Mouse (Mus musculus) midbrain, embryonic 11.5 days (tissue): ENCODE measurements at regions not wholly inside any gene's neighbourhood (a gene's known extent, or its start where the extent isn't known, plus 50 kb on each side); places are given as distances from the start of the nearest gene placed in this dataset.
"Not testable (repeated sequence)": the region's sequence is repeated elsewhere in the genome, so short reads cannot be mapped to it uniquely, and the experiment has no call there.

Experiments used
- ATAC-seq: fragments of 200-750 bp; cut with Nextera tagmentation; 2 replicates; pipeline ENCODE4 v1.8.0; 2017; ENCODE audit warnings: moderate TSS enrichment, moderate library complexity; ENCODE audit not compliant: low FRiP score
- DNase-seq: peaks from one replicate; pipeline ENCODE4 v3.0.0; 2015; ENCODE audit warnings: low spot score; ENCODE audit errors: missing footprints
- H3K27ac ChIP-seq: fragments of 300-500 bp; sonication (generic); 2 replicates; pipeline ENCODE4 v1.5.1; 2014; ENCODE audit warnings: low read depth, low read length
- H3K27me3 ChIP-seq: fragments of 300-500 bp; sonication (generic); 2 replicates; pipeline ENCODE4 v1.6.1; 2014; ENCODE audit warnings: mild to moderate bottlenecking, low read length, moderate library complexity, mixed read lengths; ENCODE audit not compliant: control insufficient read depth, insufficient read depth
- H3K36me3 ChIP-seq: fragments of 300-500 bp; sonication (generic); 2 replicates; pipeline ENCODE4 v1.6.1; 2014; ENCODE audit warnings: mild to moderate bottlenecking, low read length, moderate library complexity, mixed read lengths; ENCODE audit not compliant: control insufficient read depth, insufficient read depth
- H3K4me1 ChIP-seq: fragments of 300-500 bp; sonication (generic); 2 replicates; pipeline ENCODE4 v1.6.1; 2014; ENCODE audit warnings: low read length; ENCODE audit not compliant: control insufficient read depth, insufficient read depth
- H3K4me2 ChIP-seq: fragments of 300-500 bp; sonication (generic); 2 replicates; pipeline ENCODE4 v1.6.1; 2014; ENCODE audit warnings: mild to moderate bottlenecking, moderate library complexity
- H3K4me3 ChIP-seq: fragments of 300-500 bp; sonication (generic); 2 replicates; pipeline ENCODE4 v1.5.1; 2014; ENCODE audit warnings: low read depth, low read length
- H3K9ac ChIP-seq: fragments of 300-500 bp; sonication (generic); 2 replicates; pipeline ENCODE4 v1.6.1; 2014; ENCODE audit warnings: low read length
- H3K9me3 ChIP-seq: fragments of 300-500 bp; sonication (generic); 2 replicates; pipeline ENCODE4 v1.6.1; 2016; ENCODE audit warnings: low read length; ENCODE audit not compliant: control insufficient read depth
- WGBS: fragments of 180-500 bp; shearing (Covaris S2); extraction: QIAGEN DNeasy Blood & Tissue Kit; methylation state at CpG from one replicate; pipeline ENCODE4 v1.1.7; 2014; 5-methylcytosine and 5-hydroxymethylcytosine counted together

DNA sequence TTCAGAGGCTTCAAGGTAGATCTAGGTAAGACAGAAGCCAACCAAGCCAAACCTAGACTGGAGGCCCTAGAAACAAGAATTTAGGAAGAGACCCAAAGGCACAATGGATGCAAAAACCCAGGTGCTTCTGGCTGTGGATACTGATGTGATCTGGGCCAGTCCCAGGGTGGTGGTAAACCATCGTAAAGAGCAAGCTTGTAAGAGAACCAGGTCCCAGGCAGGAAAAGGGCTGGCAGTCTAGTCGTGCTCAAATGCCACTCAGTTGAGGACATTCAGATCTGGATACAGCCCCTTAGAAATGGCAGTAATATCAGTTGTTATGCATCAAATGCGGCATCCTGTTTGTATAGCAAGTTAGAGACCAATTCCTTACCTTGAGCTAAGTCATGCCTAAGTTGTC lies 175.5 kb upstream of the Pkdcc start:
- no peak overlapping the region for H3K4me3 ChIP-seq
- no peaks in the 10 kb centered on the region for H3K4me1 ChIP-seq
- no peak overlapping the region for H3K4me2 ChIP-seq
- H3K27ac ChIP-seq = no peak overlapping the region
- H3K9me3 ChIP-seq = no peaks in the 10 kb centered on the region
- DNase-seq (peak; percentile 51), ATAC-seq (no peak)
- H3K27me3 ChIP-seq = no peaks in the 10 kb centered on the region
- H3K9ac ChIP-seq = no peak overlapping the region
- no peaks in the 10 kb centered on the region for H3K36me3 ChIP-seq
- 85% methylated on average over 3 of the region's 3 CpGs for WGBS

- H3K9ac ChIP-seq = no peak overlapping the region
- H3K4me2 ChIP-seq = no peak overlapping the region
- H3K27me3 ChIP-seq = no peaks in the 10 kb centered on the region
- H3K9me3 ChIP-seq = no peaks in the 10 kb centered on the region
- no peak for ATAC-seq
- no peak overlapping the region for H3K4me3 ChIP-seq
- no peak overlapping the region for H3K27ac ChIP-seq
- H3K4me1 ChIP-seq = no peaks in the 10 kb centered on the region
- WGBS = 83% methylated on average over 6 of the region's 6 CpGs
- peak; percentile 75 for DNase-seq
- H3K36me3 ChIP-seq = no peaks in the 10 kb centered on the region
These were observed 170.6 kb upstream of the Pkdcc start for GRCm38 (mm10) chr17:83044515-83044914.

DNA sequence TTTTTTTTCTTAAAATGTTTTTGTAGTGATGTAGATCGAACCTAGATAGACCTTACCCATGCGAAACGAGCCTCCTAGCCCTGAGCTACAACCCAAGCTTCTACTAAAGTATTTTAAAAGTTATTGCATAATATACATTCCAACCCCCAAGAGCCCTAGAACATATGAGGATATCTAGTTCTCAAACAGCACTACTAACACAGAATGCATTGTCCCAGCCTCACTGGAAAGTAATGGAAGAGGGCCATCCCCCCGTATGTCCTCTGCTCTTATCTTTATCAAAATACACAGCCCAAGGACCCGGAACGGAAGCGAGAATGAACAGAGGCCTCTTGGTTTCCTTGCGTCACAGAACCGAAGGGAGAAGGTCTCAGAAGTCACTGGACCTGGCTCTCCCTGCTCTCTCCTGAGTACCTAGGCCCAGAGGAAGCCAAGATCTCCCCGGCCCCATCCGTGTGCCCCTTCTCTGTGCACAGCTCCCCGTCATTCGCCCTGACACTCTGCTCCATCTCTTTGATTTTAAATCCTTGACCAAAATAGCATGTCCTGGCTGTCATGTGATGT lies 165.0 kb upstream of the Pkdcc start:
- no peak overlapping the region for H3K4me3 ChIP-seq
- no peaks in the 10 kb centered on the region for H3K36me3 ChIP-seq
- H3K9me3 ChIP-seq = no peaks in the 10 kb centered on the region
- no peak for DNase-seq
- H3K4me1 ChIP-seq = no peaks in the 10 kb centered on the region
- H3K4me2 ChIP-seq = no peak overlapping the region
- no peak overlapping the region for H3K9ac ChIP-seq
- ATAC-seq = no peak
- WGBS = 89% methylated on average over 13 of the region's 13 CpGs
- H3K27me3 ChIP-seq = no peaks in the 10 kb centered on the region; the same call in 1 of the 2 replicates
- no peak overlapping the region for H3K27ac ChIP-seq

GRCm38 (mm10) chr17:83050591-83051197 lies 164.4 kb upstream of the Pkdcc start:
- H3K9me3 ChIP-seq = no peaks in the 10 kb centered on the region
- H3K27me3 ChIP-seq = no peaks in the 10 kb centered on the region; the same call in 1 of the 2 replicates
- ATAC-seq = no peak
- H3K4me2 ChIP-seq = no peak overlapping the region
- H3K4me1 ChIP-seq = no peaks in the 10 kb centered on the region
- no peak overlapping the region for H3K9ac ChIP-seq
- H3K4me3 ChIP-seq = no peak overlapping the region
- H3K27ac ChIP-seq = no peak overlapping the region
- no peaks in the 10 kb centered on the region for H3K36me3 ChIP-seq
- no peak for DNase-seq
- 60% methylated on average over 11 of the region's 11 CpGs for WGBS

GRCm38 (mm10) chr17:83052613-83053140 lies 162.4 kb upstream of the Pkdcc start:
- no peak overlapping the region for H3K4me2 ChIP-seq
- no peak overlapping the region for H3K4me3 ChIP-seq
- H3K27me3 ChIP-seq = no peaks in the 10 kb centered on the region; the same call in 1 of the 2 replicates
- no peaks in the 10 kb centered on the region for H3K36me3 ChIP-seq
- no peak overlapping the region for H3K9ac ChIP-seq
- no peaks in the 10 kb centered on the region for H3K9me3 ChIP-seq
- no peak overlapping the region for H3K27ac ChIP-seq
- ATAC-seq = no peak
- WGBS = 71% methylated on average over 6 of the region's 6 CpGs
- no peaks in the 10 kb centered on the region for H3K4me1 ChIP-seq
- no peak for DNase-seq

DNA sequence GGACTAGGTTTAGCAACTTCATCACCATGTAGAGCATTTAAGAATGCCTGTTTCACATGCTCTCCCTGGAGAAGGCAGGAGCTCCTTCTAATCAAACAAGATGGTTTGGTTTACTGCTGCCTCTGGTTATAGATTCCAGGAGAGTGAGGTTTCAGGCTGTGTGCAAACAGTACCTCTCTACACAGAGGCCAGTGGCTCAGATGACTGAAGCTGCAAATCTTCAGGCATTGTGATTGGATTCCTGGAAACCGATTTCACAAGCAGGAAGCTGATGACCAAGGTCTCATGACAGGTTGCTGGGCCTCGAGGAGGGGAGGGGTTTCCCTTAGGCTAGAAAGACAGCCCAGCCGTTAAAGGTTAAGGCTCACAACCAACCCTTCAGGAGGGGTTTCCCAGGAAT lies 157.3 kb upstream of the Pkdcc start:
- ATAC-seq = no peak
- WGBS = 62% methylated on average over 3 of the region's 3 CpGs

GRCm38 (mm10) chr17:83061843-83062242 lies 153.2 kb upstream of the Pkdcc start:
- no peak for ATAC-seq
- Histone ChIP-seq H3K9ac (no peak overlapping the region), H3K4me3 (no peak overlapping the region), H3K9me3 (no peaks in the 10 kb centered on the region), H3K27me3 (no peaks in the 10 kb centered on the region; the same call in 1 of the 2 replicates), H3K27ac (no peak overlapping the region), H3K4me1 (no peaks in the 10 kb centered on the region), H3K4me2 (no peak overlapping the region), H3K36me3 (no peaks in the 10 kb centered on the region)
- DNase-seq = no peak
- WGBS = 60% methylated on average over 6 of the region's 6 CpGs

More for the DNA sequence above, 157.3 kb upstream of the Pkdcc start:
- no peak for DNase-seq
- no peak overlapping the region for H3K27ac ChIP-seq
- H3K9ac ChIP-seq = no peak overlapping the region
- H3K4me3 ChIP-seq = no peak overlapping the region
- H3K9me3 ChIP-seq = no peaks in the 10 kb centered on the region
- no peaks in the 10 kb centered on the region; the same call in 1 of the 2 replicates for H3K27me3 ChIP-seq
- no peaks in the 10 kb centered on the region for H3K36me3 ChIP-seq
- no peaks in the 10 kb centered on the region for H3K4me1 ChIP-seq
- no peak overlapping the region for H3K4me2 ChIP-seq

GRCm38 (mm10) chr17:83063848-83064247 lies 151.2 kb upstream of the Pkdcc start:
- Histone ChIP-seq H3K36me3 (no peaks in the 10 kb centered on the region), H3K27ac (no peak overlapping the region), H3K9me3 (no peaks in the 10 kb centered on the region), H3K4me2 (no peak overlapping the region), H3K4me3 (no peak overlapping the region), H3K4me1 (no peaks in the 10 kb centered on the region), H3K27me3 (no peaks in the 10 kb centered on the region; the same call in 1 of the 2 replicates), H3K9ac (no peak overlapping the region)
- ATAC-seq (no peak), DNase-seq (no peak)
- 34% methylated on average over 4 of the region's 4 CpGs for WGBS

DNA sequence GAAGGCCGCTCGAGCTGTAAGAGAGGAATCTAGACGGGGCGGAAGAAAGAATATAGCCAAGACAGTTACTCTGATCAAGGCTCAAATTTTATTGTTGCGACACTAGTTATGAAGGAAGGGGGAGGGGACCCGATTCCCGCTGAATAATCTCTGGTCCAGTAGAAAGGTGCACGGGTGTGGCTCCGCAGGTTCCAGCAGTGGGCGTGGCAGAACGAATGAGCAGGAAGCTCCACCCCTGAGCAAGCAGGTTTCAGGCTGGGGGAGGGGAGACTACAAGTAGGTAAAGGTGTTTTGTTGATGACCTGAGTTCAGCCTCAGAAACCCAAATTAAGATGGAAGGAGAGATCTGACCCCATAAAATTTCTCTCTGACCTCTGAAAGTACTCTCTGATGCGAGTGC lies 150.7 kb upstream of the Pkdcc start:
- 23% methylated on average over 8 of the region's 12 CpGs for WGBS
- H3K27ac ChIP-seq, H3K4me2 ChIP-seq, H3K27me3 ChIP-seq, H3K4me3 ChIP-seq, H3K9me3 ChIP-seq, H3K9ac ChIP-seq, DNase-seq, H3K36me3 ChIP-seq, ATAC-seq, H3K4me1 ChIP-seq: not testable (repeated sequence)
